Mouse (Mus musculus) liver, embryonic 16.5 days (tissue): ENCODE measurements around the gene Slc25a22. TPM values are rescaled to one million over a fixed set of nuclear protein-coding genes. Genes with fewer than 3 reads are reported as not detected.
"Not testable (repeated sequence)": the region's sequence is repeated elsewhere in the genome, so short reads cannot be mapped to it uniquely, and the experiment has no call there.

Experiments
- ATAC-seq: fragments of 200-750 bp; cut with Nextera tagmentation; 2 replicates; pipeline ENCODE4 v1.8.0; 2017; ENCODE audit warnings: low read depth, mild to moderate bottlenecking, moderate number of reproducible peaks, moderate library complexity
- H3K27ac ChIP-seq: fragments of 300-500 bp; sonication (generic); 2 replicates; pipeline ENCODE4 v1.5.1; 2014; ENCODE audit warnings: mild to moderate bottlenecking, low read length
- H3K27me3 ChIP-seq: fragments of 300-500 bp; sonication (generic); 2 replicates; pipeline ENCODE4 v1.6.1; 2014; ENCODE audit warnings: low read depth, low read length, mixed read lengths; ENCODE audit not compliant: control insufficient read depth, insufficient read depth
- H3K36me3 ChIP-seq: fragments of 300-500 bp; sonication (generic); 2 replicates; pipeline ENCODE4 v1.6.1; 2014; ENCODE audit warnings: mild to moderate bottlenecking; ENCODE audit not compliant: control insufficient read depth, insufficient read depth
- H3K4me1 ChIP-seq: fragments of 300-500 bp; sonication (generic); 2 replicates; pipeline ENCODE4 v1.6.1; 2014; ENCODE audit warnings: low read depth, low read length, mixed read lengths; ENCODE audit not compliant: control insufficient read depth
- H3K4me2 ChIP-seq: fragments of 300-500 bp; sonication (generic); 2 replicates; pipeline ENCODE4 v1.6.1; 2014; ENCODE audit warnings: low read depth, low read length, mixed read lengths
- H3K4me3 ChIP-seq: fragments of 300-500 bp; sonication (generic); 2 replicates; pipeline ENCODE4 v1.5.1; 2014; ENCODE audit warnings: low read depth, mild to moderate bottlenecking, low read length
- H3K9ac ChIP-seq: fragments of 300-500 bp; sonication (generic); 2 replicates; pipeline ENCODE4 v1.6.1; 2014; ENCODE audit warnings: low read depth, low read length
- H3K9me3 ChIP-seq: fragments of 300-500 bp; sonication (generic); replicated peaks from 2 replicates; pipeline ENCODE4 v1.6.1; 2016; ENCODE audit warnings: low read length; ENCODE audit not compliant: control insufficient read depth
- WGBS: fragments of 180-500 bp; shearing (Covaris S2); extraction: QIAGEN DNeasy Blood & Tissue Kit; methylation state at CpG from one replicate; pipeline ENCODE4 v1.1.7; 2014; ENCODE audit not compliant: insufficient replicate concordance; 5-methylcytosine and 5-hydroxymethylcytosine counted together
- polyA plus RNA-seq: library from polyadenylated mRNA; unstranded; fragments of >200 nt; fragmentation: Nextera tagmentation; extraction: Ambion mirVana; gene quantifications from 2 replicates; pipeline ENCODE4 v1.2.1, GENCODE M21; 2015

Gene Slc25a22
- polyA plus RNA-seq, 1 experiment from 2014 or later: 20.7 TPM

- Histone ChIP-seq H3K4me3 (no peak overlapping the region), H3K9me3 (no peaks in the 10 kb centered on the region), H3K4me1 (peaks cover 16% of the 10 kb centered on the region), H3K36me3 (no peaks in the 10 kb centered on the region), H3K4me2 (no peak overlapping the region), H3K27me3 (no peaks in the 10 kb centered on the region), H3K9ac (no peak overlapping the region), H3K27ac (no peak overlapping the region)
- no peak for ATAC-seq
- 65% methylated on average over 8 of the region's 8 CpGs for WGBS
These were observed 19.7 kb downstream of the Slc25a22 start for GRCm38 (mm10) chr7:141417731-141418681.

GRCm38 (mm10) chr7:141416144-141416841, 21.4 kb downstream of the Slc25a22 start:
- WGBS: 74% methylated on average over 6 of the region's 6 CpGs

GRCm38 (mm10) chr7:141413809-141414584, 23.7 kb downstream of the Slc25a22 start, which contains the start of gene Gatd1:
Gene Gatd1, minus strand, starts transcription at chr7:141414136.
- Histone ChIP-seq H3K4me2 (peak within 1 kb of the TSS; percentile 91), H3K9ac (peak within 1 kb of the TSS; percentile 91), H3K4me1 (peaks cover 23% of the 10 kb centered on the region), H3K27ac (peak within 1 kb of the TSS; percentile 84), H3K9me3 (no peaks in the 10 kb centered on the region), H3K4me3 (peak within 1 kb of the TSS; percentile 83), H3K36me3 (peaks cover 6% of the 10 kb centered on the region), H3K27me3 (no peaks in the 10 kb centered on the region)
- ATAC-seq: peak; percentile 95
- under 1% methylated on average over 55 of the region's 56 CpGs for WGBS

More at GRCm38 (mm10) chr7:141416144-141416841, 21.4 kb downstream of the Slc25a22 start:
- no peak overlapping the region for H3K4me3 ChIP-seq
- H3K4me2 ChIP-seq: no peak overlapping the region
- ATAC-seq: no peak
- H3K36me3 ChIP-seq: no peaks in the 10 kb centered on the region
- peaks cover 20% of the 10 kb centered on the region for H3K4me1 ChIP-seq
- H3K9ac ChIP-seq: no peak overlapping the region
- H3K9me3 ChIP-seq: no peaks in the 10 kb centered on the region
- no peak overlapping the region for H3K27ac ChIP-seq
- no peaks in the 10 kb centered on the region for H3K27me3 ChIP-seq

GRCm38 (mm10) chr7:141413331-141413730, 24.4 kb downstream of the Slc25a22 start:
- H3K27me3 ChIP-seq: no peaks in the 10 kb centered on the region
- peak overlapping the region; percentile 91 for H3K9ac ChIP-seq
- H3K9me3 ChIP-seq: no peaks in the 10 kb centered on the region
- peak overlapping the region; percentile 91 for H3K4me2 ChIP-seq
- peaks cover 6% of the 10 kb centered on the region for H3K36me3 ChIP-seq
- WGBS: 2% methylated on average over 16 of the region's 16 CpGs
- peak overlapping the region; percentile 83 for H3K27ac ChIP-seq
- peak overlapping the region; percentile 83 for H3K4me3 ChIP-seq
- no peak for ATAC-seq
- H3K4me1 ChIP-seq: peaks cover 24% of the 10 kb centered on the region

- Histone ChIP-seq H3K27me3 (no peaks in the 10 kb centered on the region), H3K4me1 (peaks cover 24% of the 10 kb centered on the region), H3K36me3 (peaks cover 10% of the 10 kb centered on the region), H3K4me2 (no peak overlapping the region), H3K9ac (no peak overlapping the region), H3K4me3 (no peak overlapping the region), H3K9me3 (no peaks in the 10 kb centered on the region), H3K27ac (no peak overlapping the region)
- WGBS: 81% methylated on average over 1 of the region's 1 CpGs
- no peak for ATAC-seq
These were observed 26.0 kb downstream of the Slc25a22 start for GRCm38 (mm10) chr7:141411667-141412066.

GRCm38 (mm10) chr7:141410631-141411030, 27.1 kb downstream of the Slc25a22 start:
- H3K4me3 ChIP-seq: no peak overlapping the region
- H3K9me3 ChIP-seq: no peaks in the 10 kb centered on the region
- H3K4me1 ChIP-seq: peaks cover 24% of the 10 kb centered on the region
- H3K9ac ChIP-seq: no peak overlapping the region
- H3K27ac ChIP-seq: no peak overlapping the region
- H3K4me2 ChIP-seq: no peak overlapping the region
- WGBS: 73% methylated on average over 8 of the region's 8 CpGs
- H3K36me3 ChIP-seq: peaks cover 10% of the 10 kb centered on the region
- no peaks in the 10 kb centered on the region for H3K27me3 ChIP-seq
- ATAC-seq: no peak

- Histone ChIP-seq H3K4me2 (no peak overlapping the region), H3K9ac (peak overlapping the region; percentile 32; the same call in 1 of the 2 replicates)
These were observed 28.9 kb downstream of the Slc25a22 start for GRCm38 (mm10) chr7:141408833-141409232.

GRCm38 (mm10) chr7:141407670-141408069, 30.0 kb downstream of the Slc25a22 start:
- peaks cover 17% of the 10 kb centered on the region for H3K36me3 ChIP-seq
- not testable (repeated sequence) for H3K4me2 ChIP-seq, H3K9me3 ChIP-seq, H3K4me1 ChIP-seq, ATAC-seq, H3K9ac ChIP-seq, H3K4me3 ChIP-seq, H3K27me3 ChIP-seq, H3K27ac ChIP-seq
- 90% methylated on average over 7 of the region's 7 CpGs for WGBS

More at GRCm38 (mm10) chr7:141408833-141409232, 28.9 kb downstream of the Slc25a22 start:
- 9% methylated on average over 11 of the region's 11 CpGs for WGBS
- H3K9me3 ChIP-seq: no peaks in the 10 kb centered on the region
- no peaks in the 10 kb centered on the region for H3K27me3 ChIP-seq
- H3K4me1 ChIP-seq: peaks cover 15% of the 10 kb centered on the region
- ATAC-seq: peak; percentile 51
- H3K4me3 ChIP-seq: no peak overlapping the region
- H3K27ac ChIP-seq: no peak overlapping the region
- H3K36me3 ChIP-seq: peaks cover 10% of the 10 kb centered on the region
